Mouse (Mus musculus) kidney, postnatal 4 days (tissue): Measurements from ENCODE around the gene Sppl2c.

Experiments
- DNase-seq, 2 experiments: peaks; one replicate each; pipeline ENCODE4 v3.0.0; 2021; ENCODE audit warnings: mixed read lengths in 2 of 2

The Sppl2c gene

DNA sequence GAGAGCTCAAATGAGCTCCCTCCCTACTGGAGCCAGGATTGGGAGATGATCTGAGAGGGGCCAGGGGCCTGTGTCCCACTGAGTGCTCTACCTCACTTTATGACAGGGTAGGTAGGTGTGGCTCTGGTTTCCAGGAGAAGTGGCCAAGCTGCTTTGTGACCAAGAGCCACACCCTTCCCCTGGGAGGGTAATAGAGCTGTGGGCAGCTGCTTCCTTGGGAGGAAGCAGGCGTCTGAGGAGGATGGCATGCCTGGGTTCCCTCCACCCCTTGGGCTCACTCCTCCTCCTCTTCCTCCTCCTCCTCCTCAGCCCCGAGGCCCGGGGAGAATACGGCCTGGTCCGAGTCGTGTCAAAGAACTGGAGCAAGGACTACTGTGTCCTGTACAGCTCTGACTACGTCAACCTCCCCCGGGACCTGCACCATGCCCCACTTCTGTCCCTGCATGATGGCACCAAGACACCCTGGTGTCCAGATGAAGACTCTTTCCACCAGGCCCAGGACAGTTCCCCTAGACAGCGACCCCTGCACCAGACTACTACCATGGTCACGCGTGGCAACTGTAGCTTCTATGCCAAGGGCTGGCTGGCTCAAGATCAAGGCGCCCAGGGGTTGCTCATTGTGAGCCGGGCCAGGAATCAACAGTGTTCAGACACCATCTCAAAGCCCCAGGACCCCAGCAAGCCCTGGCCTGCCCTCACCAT is at the start of gene Sppl2c:
Gene Sppl2c, plus strand, starts transcription at position 193 of the 702 bp plus-strand sequence.
- DNase-seq, result no peak

DNA sequence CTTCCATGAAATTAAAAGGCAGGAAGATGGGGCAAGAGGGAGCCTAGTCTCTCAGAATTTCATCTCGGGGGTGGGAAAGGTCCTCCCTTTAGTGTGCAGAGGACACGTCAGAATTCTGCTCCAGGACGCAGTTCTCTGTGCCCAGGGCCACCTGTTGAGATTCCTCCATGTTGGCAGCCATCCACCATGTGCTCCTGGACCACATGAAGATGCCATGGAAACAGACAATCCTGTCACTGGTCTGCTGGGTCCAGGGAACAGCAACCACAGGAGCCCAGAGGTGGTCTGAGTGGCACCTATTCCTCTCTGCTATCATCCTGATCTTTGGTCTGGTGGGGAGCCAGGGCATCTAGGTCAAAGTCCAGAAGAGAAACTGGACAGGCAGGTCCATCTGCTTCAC is 47.2 kb upstream of the Sppl2c start:
- DNase-seq, result no peak

DNA sequence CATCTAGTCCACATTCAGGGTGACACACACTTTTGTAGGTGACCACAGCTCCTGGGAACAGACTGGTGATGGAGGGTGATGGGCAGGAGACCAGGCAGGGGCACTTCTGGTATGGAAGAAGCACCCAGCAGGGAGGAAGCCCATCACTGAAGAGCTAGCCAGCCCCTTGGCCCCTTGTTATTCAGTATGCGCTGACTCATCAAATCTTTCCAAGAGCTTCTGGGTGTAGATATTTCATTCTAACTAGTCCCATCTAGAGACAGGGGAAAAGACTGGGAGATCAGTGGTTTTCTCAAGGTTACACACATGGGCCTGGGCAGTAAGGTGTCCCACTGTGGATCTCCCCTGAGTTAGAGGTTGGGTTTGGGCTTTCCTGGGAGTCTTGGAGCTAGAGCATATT is 41.2 kb upstream of the Sppl2c start:
- no peak for DNase-seq

DNA sequence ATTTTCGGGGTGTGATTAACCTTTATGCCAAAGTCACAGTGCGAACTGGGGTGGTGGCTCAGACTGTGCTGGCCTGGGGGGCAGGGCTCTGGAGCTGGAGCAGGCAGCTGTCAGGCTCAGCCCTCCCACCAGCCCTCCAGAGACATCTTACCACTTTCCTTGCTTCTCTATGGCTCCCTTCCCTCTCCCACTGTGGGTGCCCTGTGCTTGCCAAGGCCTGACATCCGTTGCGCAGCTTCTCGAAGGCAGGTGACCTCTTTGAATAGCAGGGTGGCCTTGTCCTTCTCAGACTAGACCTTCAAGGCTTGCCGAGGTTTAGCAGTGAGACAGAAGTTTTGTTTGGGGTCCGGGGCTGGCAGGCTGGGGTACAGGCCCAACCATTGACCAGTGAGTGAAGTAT is 37.3 kb upstream of the Sppl2c start:
- DNase-seq, result no peak

DNA sequence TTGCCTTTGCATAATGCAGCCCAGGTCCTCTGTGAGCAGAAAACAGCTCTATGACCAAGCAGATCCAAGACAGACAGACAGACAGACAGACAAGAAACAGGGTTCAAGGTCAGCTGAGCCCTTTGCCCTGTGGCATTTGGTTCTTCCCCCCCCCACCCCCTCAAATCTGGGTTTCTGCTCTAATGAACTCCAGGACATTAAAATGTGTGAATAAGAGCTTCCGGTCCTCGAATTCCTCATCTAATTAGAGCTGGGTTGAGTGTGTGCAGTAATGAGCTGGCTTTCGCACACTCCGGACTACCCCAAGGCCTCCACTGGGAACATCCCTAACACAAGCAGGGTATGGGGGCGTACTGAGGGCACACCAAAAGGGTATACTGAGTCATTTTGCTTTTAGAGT is 35.2 kb upstream of the Sppl2c start:
- DNase-seq, result no peak

DNA sequence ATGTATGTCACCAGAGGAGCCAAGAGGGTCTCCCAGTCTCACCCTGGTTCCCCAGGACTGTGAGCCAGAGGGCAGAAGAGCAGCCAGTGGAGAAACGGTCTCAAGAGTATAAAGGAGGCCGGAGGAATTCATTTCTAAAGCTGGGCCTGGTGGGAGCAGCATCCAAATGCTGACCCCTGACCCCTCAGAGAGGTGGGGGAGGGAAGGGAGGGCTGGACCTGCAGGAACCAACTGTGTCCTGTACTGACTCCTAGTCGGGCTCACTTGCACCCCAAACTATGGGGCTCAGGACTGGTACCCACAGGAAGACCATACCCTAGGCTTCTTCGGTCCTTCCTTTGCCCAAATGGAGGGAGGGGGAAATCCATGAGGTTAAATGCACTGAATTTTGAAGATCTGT is 31.8 kb upstream of the Sppl2c start:
- DNase-seq, result no peak

DNA sequence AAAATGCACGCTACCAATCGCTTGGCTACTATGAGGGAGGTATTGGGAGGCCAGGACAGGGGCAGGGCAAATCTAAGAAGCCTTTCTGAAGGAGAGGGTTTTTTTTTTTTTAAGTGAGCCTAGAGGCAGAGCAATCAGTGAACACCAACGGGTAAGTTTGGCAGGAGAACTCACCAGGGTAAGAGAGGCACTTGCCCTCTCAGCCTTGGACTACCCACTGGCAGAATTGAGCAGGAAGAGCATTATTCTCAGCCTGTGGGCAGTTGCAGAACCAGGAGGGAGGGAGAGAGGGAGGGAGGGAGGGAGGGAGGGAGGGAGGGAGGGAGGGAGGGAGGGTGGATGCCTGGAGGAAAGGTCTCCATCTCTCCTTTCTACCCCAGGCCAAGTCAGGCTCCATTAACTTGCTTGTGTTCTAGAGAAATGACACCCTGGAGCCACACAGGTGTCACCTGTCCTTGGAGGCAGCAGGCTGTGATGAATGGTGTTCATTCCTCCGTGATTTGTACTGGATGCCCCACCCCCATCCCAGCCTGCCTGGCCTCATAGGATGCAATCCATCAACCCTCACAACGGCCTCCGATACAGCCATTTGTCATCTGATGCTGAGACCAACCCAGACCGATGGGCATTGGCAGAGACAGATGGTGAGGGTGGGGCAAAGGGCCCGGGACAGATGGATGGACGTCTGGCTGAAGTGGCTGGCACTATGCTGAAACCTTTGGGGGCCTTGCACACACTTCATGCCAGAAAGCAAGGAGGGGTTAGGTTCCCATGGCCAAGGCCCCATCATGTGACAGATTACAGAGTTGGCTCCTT is 31.1 kb upstream of the Sppl2c start:
- DNase-seq, result peak in 1 of 2 experiments; percentile 16

DNA sequence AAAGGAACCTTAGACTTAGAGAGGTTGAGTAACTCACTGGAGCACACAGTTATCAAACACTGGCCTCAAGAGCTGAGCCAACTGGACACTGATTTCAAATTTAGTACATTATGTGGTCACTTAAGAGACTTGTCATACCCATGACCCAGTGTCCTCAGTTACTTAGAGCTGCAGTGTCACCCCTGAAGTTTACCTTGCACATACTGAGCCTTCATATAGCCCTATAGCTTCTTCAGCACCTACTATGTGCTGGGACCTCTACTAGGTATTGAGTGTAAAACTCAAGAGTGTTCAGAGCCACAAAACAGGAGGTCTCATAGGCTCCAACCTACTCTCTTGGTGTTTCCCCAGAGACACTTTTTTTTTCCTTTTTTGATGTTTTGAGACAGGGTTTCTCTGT is 30.2 kb upstream of the Sppl2c start:
- no peak for DNase-seq

DNA sequence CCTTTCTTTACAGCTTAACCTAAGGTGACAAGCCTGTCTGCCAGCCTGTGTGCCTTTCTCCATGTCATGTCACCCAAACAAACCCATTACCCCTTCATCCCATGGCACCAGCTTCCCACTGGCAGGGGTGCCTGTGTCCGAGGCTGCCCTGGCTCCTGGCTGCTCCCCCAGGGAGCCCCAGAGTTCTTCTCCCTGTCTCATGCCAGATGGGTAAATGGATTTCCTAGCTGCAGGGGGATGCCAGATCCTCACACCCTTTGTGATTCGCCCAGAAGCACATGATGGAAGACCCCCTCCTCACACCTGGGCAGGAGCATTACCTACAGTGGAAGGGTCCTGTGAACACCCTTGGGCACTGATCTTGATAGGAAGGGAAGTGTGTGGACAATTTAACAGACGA is 29.7 kb upstream of the Sppl2c start:
- no peak for DNase-seq

DNA sequence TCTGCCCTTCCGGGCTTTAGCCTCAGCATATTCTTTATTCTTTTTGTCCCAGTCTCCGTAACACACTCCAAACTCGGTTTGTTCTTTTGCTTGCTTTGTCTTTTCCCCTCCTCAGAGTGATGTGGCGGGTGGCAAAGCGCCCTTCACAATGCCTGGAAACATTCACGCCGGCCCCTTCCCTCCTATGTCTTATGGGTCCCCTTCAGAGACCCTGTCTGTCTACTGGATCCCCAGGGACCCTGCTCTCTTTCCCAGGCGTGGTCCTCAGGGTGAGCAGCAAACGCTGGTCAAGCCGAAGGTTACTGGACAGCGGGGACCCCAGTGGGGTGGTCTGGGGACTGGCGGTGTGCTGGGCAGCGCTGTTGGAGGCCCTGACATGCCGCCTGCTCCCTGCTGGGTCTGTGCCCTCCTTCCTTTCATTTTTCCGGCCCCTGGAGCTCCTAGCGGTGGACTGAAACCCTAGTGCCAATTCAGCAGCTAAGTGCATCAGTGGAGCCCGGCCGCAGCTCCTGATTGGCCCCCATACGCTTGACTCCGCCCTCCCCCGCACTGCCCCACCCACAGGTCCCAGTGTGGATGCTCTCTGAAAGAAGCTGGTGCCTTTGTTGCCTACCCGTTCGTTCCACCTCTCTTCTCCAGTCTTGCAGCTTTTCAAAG is 28.4 kb upstream of the Sppl2c start:
- DNase-seq, result peak; percentile 80 to 85

DNA sequence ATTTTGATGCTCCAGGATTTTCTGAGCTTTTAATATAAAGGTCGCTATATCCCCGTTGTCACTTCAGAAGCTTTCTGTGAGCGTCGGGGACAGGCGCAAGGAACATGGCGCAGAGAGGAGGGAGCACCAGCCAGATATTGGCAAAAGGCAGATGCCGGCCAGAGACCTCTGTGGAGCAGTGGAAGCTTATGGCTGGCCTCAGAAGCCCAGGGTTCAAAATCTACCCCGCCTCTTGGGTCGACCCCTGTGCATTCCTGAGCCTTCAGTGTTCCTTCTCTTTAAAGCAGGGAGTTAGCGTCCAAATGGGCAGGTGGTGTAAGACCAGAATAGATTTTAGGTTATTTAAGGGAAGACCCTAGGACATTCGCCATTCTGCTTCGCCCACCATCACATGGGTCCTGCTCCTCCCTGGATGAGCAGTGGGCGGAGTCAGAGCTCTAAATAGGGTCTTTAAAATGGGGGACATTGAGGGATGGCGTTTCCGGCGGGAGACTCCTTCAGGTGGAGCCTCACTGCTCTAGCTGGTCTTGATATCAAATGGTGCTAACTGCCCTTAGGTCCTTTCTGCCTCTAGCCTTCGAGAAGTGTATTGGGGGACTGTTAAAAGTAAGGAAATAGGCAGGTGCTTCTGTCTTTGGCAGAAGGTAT is 27.7 kb upstream of the Sppl2c start:
- no peak for DNase-seq

DNA sequence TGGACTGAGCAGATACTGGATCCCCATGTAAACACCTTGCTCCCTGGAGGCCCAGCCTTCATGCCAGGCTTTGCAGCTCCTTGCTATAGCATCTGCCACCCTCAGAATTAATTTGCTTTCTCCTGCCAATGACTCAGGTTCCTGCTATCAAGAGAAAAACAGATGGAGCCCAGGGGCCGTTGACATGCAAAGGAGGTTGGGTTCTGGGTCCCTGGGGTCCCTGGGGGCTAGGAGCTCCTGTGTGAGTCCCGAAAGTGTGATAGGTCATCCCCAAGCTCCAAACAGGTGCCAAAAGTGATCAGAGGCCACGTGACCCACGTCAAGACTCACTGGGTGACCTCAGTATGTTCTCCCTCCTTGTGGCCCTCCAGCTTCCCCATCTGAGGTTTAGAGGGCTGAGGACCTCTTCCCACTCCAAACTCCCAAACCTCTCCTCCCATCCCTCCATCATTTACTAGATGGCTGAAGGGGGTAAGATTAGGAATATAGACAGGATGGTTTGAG is 26.3 kb upstream of the Sppl2c start:
- DNase-seq, result no peak

DNA sequence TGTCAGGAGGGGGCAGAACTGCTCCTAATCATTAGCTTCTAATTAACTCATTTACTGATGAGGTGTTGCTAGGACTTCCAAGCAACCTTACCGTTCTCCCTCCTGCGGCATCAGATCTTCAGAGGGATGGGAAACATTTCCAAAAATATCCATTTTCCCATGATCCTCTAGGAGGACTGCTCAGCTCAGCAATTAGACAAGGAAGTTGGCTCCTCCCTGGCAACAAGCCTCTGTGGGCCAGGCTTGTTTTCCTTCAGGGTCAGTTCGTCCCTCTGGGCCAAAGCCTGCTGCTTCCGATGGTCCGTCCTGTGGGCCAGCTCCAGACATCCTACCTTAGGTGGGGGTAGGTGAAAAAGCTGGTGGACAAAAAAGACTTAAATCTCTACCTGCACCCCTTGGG is 25.0 kb upstream of the Sppl2c start:
- DNase-seq, result no peak

DNA sequence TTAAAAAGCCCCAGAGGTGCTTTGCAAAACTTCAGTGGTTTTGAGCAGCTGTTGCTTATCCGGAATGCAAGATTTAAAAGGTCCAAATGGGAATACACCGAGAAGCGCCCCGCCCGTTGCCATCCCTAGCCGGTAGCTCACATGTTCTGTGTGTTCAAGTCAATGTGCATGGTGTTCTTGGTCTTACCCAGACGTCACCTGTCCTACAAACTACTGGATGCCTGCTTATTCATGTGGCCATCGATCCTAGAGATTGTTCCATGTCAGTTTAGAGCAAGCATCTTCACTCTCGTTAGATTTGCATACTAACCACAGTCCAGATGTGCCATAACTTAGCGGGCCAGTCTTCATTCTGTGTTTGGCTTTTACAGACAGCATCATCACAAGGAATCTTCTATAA is 21.9 kb upstream of the Sppl2c start:
- DNase-seq, result no peak

DNA sequence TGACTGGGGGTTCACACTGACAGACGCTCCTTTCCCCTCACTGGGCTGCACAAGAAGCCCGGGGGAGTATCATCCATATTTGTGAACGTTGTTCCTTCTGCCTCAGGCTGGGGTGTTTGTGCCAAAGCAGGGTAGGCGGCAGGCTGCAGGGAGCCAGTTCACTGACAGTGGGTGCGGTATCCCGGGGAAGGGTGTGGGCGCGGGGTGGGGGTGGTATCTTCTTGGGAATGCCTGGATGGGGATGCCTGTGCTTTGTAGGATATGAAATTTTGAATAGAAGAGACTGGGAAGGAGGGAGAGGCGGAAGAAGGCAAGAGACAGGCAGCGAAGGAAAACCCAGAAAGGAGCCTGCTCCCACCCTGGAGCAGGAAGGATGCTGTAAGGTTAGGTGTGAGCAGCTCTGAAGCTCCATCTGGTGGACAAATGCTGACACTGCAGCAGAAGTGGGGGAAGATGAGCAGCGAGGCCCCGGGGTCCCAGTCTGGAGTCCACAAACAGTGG is 14.8 kb upstream of the Sppl2c start:
- DNase-seq, result peak; percentile 78 to 79

DNA sequence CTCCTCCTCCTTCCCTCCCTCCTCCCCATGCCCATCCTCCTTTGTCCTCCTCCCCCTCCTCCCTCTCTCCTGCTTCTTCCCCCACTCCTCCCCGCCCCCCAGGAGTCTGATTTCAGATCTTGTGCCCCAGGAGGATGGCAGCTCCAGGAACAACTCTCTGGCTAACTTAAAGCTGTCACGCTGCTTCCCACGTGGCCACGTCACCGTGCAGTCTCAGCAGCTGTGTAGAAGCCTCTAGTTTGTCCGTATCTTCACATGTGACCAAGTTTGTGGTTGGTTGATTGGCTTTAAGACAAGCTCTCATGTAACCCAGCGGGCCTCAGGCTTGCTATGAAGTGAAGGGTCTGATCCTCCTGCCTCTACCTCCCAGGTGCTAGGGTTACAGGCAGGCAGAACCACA is 7.2 kb upstream of the Sppl2c start:
- no peak for DNase-seq

DNA sequence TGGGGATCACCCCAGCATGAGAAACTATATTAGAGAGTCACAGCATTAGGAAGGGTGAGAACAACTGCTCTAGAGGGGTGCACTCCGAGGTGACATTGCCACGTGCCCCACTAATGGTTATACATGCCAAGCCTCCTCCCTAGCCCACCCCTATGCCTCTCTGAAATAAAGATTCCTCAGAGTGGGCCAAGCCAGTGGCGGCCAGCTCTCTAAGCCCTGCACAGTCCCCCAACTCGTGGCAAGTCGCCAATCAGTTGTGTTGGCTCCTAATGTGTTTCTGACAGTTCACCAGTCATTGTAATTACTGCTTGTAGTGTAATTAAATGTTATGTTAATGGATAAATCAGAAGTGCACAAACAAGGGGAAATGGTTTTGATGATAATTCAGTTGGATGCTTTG is 6.3 kb upstream of the Sppl2c start:
- no peak for DNase-seq

DNA sequence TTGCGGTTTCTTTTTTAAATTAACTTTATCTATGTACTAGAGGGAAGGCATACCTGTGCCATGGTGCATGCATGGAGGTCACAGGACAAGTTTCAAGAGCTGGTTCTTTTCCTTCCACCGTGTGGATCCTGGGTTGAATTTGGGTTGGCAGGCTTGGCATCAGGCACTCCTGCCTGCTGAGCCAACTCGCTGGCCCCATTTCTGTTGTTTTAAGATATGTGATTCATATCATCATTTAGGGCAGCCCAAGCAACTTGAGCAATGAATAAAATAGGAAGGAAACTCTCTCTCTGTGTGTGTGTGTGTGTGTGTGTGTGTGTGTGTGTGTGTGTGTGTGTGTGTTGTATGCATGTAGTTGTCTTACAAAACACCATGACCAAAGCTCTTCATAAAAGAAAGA is 4.0 kb upstream of the Sppl2c start:
- no peak for DNase-seq

DNA sequence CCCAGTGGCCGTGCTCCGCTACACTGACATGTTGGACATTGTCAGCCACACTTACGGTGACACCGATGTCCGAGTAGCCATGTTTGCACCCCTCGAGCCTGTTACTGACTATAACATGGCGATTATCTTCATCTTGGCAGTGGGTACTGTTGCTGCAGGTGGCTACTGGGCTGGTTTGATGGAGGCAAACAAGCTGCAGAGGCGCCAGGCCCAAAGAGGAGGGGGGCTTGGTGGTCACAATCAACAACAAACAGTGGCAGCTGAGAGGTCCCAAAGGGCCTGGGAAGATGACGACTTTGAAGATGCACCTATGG is 667 bp downstream of the Sppl2c start:
- DNase-seq, result no peak

DNA sequence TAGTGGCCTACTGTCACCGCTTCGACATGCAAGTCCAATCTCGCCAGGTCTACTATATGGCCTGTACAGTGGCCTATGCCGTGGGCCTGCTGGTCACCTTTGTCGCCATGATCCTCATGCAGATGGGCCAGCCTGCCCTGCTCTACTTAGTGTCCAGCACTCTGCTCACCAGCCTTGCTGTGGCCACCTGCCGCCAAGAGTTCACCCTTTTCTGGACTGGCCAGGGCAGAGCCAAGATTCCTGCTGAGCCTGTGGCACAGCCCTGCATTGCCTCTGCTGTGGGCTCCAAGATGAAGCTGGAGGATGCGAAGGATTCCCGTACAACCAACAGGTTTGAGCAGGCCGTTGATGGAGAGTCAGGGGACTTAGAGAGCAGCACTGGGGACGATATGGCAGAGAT is 1.6 kb downstream of the Sppl2c start:
- no peak for DNase-seq

DNA sequence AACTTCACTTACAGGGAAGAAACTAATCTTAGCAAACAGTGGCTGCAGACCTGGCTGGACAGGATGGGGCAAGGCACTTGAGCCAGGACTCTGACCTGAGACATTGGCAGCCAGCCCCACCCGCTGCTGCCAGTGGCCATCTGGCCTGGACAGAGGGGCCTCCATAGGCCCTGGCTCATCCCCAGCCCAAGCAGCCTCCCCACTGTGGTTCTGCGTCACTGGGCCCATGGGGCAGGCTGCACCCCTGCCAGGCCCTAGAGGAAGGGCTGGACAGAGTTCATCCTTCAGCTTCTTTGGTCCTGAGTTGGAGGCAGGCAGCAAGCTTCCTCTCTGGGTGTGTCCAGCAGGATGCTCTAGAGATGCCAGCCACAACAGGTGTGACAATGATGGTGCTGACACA is 3.9 kb downstream of the Sppl2c start:
- no peak for DNase-seq

DNA sequence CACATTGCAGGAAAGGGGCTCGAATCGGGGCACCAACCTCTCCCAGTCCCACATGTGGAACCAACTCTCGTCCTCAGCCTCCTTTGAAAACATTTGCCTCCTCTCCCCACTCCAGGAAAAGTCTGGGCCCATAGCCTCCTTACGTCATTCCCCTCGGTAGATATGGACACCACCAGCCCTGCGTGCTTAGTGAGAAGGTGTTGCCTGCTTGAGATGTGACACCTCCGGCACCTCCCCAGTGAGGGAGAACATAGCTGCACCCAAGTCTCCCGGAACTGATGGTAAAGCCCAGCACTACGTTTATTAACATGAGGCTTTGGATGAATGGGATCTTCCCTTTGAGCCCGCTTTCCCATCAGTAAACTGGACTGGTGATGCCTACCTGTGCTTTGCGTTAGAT is 9.3 kb downstream of the Sppl2c start:
- DNase-seq, result no peak

DNA sequence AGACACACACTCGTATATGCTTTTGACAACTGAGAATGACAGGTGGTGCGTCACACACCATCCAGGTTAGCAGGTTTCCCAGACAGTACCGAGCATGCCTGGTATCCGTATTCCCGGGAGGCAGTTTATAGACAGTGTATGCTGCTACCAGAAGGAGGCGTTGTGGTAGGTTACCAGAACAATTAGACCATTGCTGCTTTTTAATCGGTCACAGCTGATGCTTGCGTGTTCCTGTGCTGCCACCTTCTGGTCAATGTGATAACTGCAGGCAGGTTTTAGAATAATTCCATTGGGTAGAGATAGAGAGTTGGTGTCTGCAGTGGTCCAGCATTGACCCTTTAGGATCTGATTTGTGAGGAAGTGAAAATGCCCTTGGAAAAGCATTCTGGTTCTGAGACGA is 9.7 kb downstream of the Sppl2c start:
- DNase-seq, result peak; percentile 87 to 89
